Mouse (Mus musculus): ENCODE data around the gene Serpind1. TPM values are rescaled to one million over a fixed set of nuclear protein-coding genes. Genes with fewer than 3 reads are reported as not detected.

Gene Serpind1
- polyA plus RNA-seq, 1 experiment from 2014 or later: 0.69 TPM

Other genes starting within 250 kb of the Serpind1 start
- gene Ppil2, start 220.1 kb upstream of the Serpind1 start, polyA plus RNA-seq (2015; fragmentation: Nextera tagmentation; extraction: Ambion mirVana): 150 and 161 TPM in 2 replicates
- gene 2610318N02Rik, start 206.2 kb upstream of the Serpind1 start, polyA plus RNA-seq (2015; fragmentation: Nextera tagmentation; extraction: Ambion mirVana): 57.5 and 60.6 TPM in 2 replicates
- 95.5 and 105 TPM in 2 replicates for gene Sdf2l1, start 199.0 kb upstream of the Serpind1 start, polyA plus RNA-seq (2015; fragmentation: Nextera tagmentation; extraction: Ambion mirVana)
- gene Ydjc, start 186.8 kb upstream of the Serpind1 start, polyA plus RNA-seq (2015; fragmentation: Nextera tagmentation; extraction: Ambion mirVana): 7.2 and 7.8 TPM in 2 replicates
- gene Ccdc116, start 184.1 kb upstream of the Serpind1 start, polyA plus RNA-seq (2015; fragmentation: Nextera tagmentation; extraction: Ambion mirVana): 0.31 and 0.36 TPM in 2 replicates
- gene Ube2l3, start 128.7 kb upstream of the Serpind1 start, polyA plus RNA-seq (2015; fragmentation: Nextera tagmentation; extraction: Ambion mirVana): 332 and 350 TPM in 2 replicates
- 0.36 and 0.51 TPM in 2 replicates for gene Rimbp3, start 122.8 kb upstream of the Serpind1 start, polyA plus RNA-seq (2015; fragmentation: Nextera tagmentation; extraction: Ambion mirVana)
- 4.9 and 5.4 TPM in 2 replicates for gene Hic2, start 97.8 kb upstream of the Serpind1 start, polyA plus RNA-seq (2015; fragmentation: Nextera tagmentation; extraction: Ambion mirVana)
- 19.2 and 19.4 TPM in 2 replicates for gene Tmem191c, start 55.3 kb upstream of the Serpind1 start, polyA plus RNA-seq (2015; fragmentation: Nextera tagmentation; extraction: Ambion mirVana)
- gene Snap29, start 74.6 kb downstream of the Serpind1 start, polyA plus RNA-seq (2015; fragmentation: Nextera tagmentation; extraction: Ambion mirVana): 14.7 and 15.6 TPM in 2 replicates
- gene Pi4ka, start 74.9 kb downstream of the Serpind1 start, polyA plus RNA-seq (2015; fragmentation: Nextera tagmentation; extraction: Ambion mirVana): 39.1 and 39.2 TPM in 2 replicates
- gene Crkl, start 120.6 kb downstream of the Serpind1 start, polyA plus RNA-seq (2015; fragmentation: Nextera tagmentation; extraction: Ambion mirVana): 77.6 and 78.5 TPM in 2 replicates
- gene Aifm3, start 158.2 kb downstream of the Serpind1 start, polyA plus RNA-seq (2015; fragmentation: Nextera tagmentation; extraction: Ambion mirVana): 3.4 and 3.6 TPM in 2 replicates
- 102 and 113 TPM in 2 replicates for gene Lztr1, start 177.3 kb downstream of the Serpind1 start, polyA plus RNA-seq (2015; fragmentation: Nextera tagmentation; extraction: Ambion mirVana)
- 61.1 and 61.5 TPM in 2 replicates for gene Thap7, start 199.8 kb downstream of the Serpind1 start, polyA plus RNA-seq (2015; fragmentation: Nextera tagmentation; extraction: Ambion mirVana)
- gene Lrrc74b, start 229.9 kb downstream of the Serpind1 start, polyA plus RNA-seq (2015; fragmentation: Nextera tagmentation; extraction: Ambion mirVana): 0.18 and 0.20 TPM in 2 replicates
- gene P2rx6, start 230.5 kb downstream of the Serpind1 start, polyA plus RNA-seq (2015; fragmentation: Nextera tagmentation; extraction: Ambion mirVana): 1.2 TPM in 2 replicates

Measured in kidney, embryonic 16.5 days (tissue).